Mouse (Mus musculus) embryonic facial prominence, embryonic 11.5 days (tissue): Measurements from ENCODE around the gene Cdan1. TPM values are rescaled to one million over a fixed set of nuclear protein-coding genes. Genes with fewer than 3 reads are reported as not detected.
"Not testable (repeated sequence)": the region's sequence is repeated elsewhere in the genome, so short reads cannot be mapped to it uniquely, and the experiment has no call there.

ENCODE experiments used
- ATAC-seq: fragments of 200-750 bp; cut with Nextera tagmentation; replicated peaks from 2 replicates; pipeline ENCODE4 v1.8.0; 2017; ENCODE audit warnings: low read depth; ENCODE audit not compliant: insufficient number of reproducible peaks, low FRiP score, low TSS enrichment
- DNase-seq: peaks from one replicate; pipeline ENCODE4 v3.0.0-alpha.2; 2015; ENCODE audit warnings: low spot score
- H3K27ac ChIP-seq: fragments of 300-500 bp; sonication (generic); replicated peaks from 2 replicates; pipeline ENCODE4 v1.5.1; 2014; ENCODE audit warnings: mild to moderate bottlenecking, low read depth, low read length, control low read depth
- H3K27me3 ChIP-seq: fragments of 300-500 bp; sonication (generic); 2 replicates; pipeline ENCODE4 v1.6.1; 2014; ENCODE audit warnings: mild to moderate bottlenecking, low read length, moderate library complexity, mixed read lengths; ENCODE audit not compliant: control insufficient read depth, insufficient read depth
- H3K36me3 ChIP-seq: fragments of 300-500 bp; sonication (generic); replicated peaks from 2 replicates; pipeline ENCODE4 v1.6.1; 2014; ENCODE audit warnings: low read depth, mild to moderate bottlenecking, low read length, moderate library complexity, mixed read lengths; ENCODE audit not compliant: control insufficient read depth, insufficient read depth
- H3K4me1 ChIP-seq: fragments of 300-500 bp; sonication (generic); 2 replicates; pipeline ENCODE4 v1.6.1; 2014; ENCODE audit warnings: low read length, mixed read lengths; ENCODE audit not compliant: control insufficient read depth, insufficient read depth
- H3K4me2 ChIP-seq: fragments of 300-500 bp; sonication (generic); 2 replicates; pipeline ENCODE4 v1.6.1; 2014; ENCODE audit warnings: low read depth, mild to moderate bottlenecking, control low read depth, low read length, moderate library complexity
- H3K4me3 ChIP-seq: fragments of 300-500 bp; sonication (generic); 2 replicates; pipeline ENCODE4 v1.5.1; 2014; ENCODE audit warnings: low read depth, low read length, control low read depth
- H3K9ac ChIP-seq: fragments of 300-500 bp; sonication (generic); replicated peaks from 2 replicates; pipeline ENCODE4 v1.6.1; 2014; ENCODE audit warnings: mild to moderate bottlenecking, control low read depth, low read length
- H3K9me3 ChIP-seq: fragments of 300-500 bp; sonication (generic); replicated peaks from 2 replicates; pipeline ENCODE4 v1.6.1; 2016; ENCODE audit warnings: mild to moderate bottlenecking, low read length, inconsistent platforms, mixed read lengths; ENCODE audit not compliant: control insufficient read depth
- WGBS: fragments of 180-500 bp; shearing (Covaris S2); extraction: QIAGEN DNeasy Blood & Tissue Kit; methylation state at CpG from one replicate; pipeline ENCODE4 v1.1.7; 2014; 5-methylcytosine and 5-hydroxymethylcytosine counted together
- polyA plus RNA-seq: library from polyadenylated mRNA; unstranded; fragments of >200 nt; fragmentation: Nextera tagmentation; extraction: Ambion mirVana; gene quantifications from 2 replicates; pipeline ENCODE4 v1.2.1, GENCODE M21; 2014

Gene Cdan1
- polyA plus RNA-seq, 1 experiment from 2014 or later: 6.8 TPM

DNA sequence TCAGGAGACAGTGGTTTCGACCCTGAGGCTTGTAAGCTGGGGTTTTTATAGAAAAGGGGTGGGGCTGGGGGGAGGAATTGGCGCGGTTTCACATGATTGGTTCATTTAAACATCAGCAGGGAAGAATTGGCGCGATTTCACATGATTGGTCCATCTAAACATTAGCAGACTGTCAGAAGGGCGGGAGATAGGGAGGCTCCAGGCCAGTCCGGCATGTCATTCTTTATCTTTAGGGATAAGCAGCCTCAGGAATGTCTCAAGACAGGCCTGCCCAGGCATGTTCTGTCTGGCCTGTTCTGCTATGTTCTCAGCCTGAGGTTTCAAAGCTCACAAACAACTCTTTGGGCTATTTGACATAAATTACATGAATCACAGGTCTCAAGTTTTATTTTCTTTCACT, 168.8 kb downstream of the Cdan1 start:
- H3K27ac ChIP-seq, H3K36me3 ChIP-seq, DNase-seq, H3K27me3 ChIP-seq, H3K4me3 ChIP-seq, H3K4me1 ChIP-seq, H3K4me2 ChIP-seq, H3K9me3 ChIP-seq, H3K9ac ChIP-seq, ATAC-seq: not testable (repeated sequence)
- WGBS: 88% methylated on average over 7 of the region's 7 CpGs

DNA sequence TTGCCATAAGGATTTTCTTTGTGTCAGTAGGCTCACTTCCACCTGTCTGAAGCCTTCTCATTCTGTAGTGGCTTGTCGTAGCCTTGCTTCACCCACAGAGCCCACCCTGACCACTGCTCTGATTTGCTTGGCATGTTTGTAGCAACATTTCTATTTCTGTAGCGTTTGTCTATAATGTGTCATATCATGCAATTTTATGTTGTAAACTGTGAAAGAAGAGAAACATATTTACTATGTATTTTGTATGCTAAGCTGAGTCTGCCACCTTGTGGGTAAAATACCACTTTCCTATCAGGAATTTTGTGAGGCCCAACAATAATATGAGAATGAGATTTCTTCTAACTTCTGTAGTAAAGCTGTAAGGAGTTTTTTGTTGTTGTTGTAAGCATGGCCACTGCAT, 179.7 kb downstream of the Cdan1 start:
- Histone ChIP-seq H3K4me1 (no peaks in the 10 kb centered on the region), H3K9me3 (no peaks in the 10 kb centered on the region), H3K4me3 (no peak overlapping the region), H3K36me3 (no peaks in the 10 kb centered on the region), H3K27me3 (no peaks in the 10 kb centered on the region), H3K4me2 (no peak overlapping the region), H3K27ac (no peak overlapping the region), H3K9ac (no peak overlapping the region)
- no peak for DNase-seq
- no peak for ATAC-seq
- 87% methylated on average over 2 of the region's 2 CpGs for WGBS

DNA sequence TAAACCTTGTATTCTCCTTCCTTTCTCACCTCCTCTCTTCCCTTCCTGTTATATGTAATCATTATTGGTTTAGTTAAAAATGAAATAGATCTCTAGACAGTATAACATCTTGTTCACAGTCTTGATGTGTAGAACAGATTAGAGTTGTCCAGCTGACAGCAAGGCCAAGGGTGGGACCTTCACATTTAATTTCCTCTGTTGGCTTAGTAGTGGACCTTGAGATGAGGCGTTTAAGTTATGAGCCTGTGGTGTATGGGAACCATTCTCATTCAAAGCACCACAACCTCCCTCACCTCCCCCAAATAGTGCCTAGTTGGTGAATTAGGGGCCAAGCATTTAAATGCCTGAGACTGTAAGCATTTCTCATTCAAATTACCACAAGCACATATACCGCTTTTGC, 182.5 kb downstream of the Cdan1 start:
- no peak overlapping the region for H3K27ac ChIP-seq

More for the DNA sequence above, 182.5 kb downstream of the Cdan1 start:
- H3K9me3 ChIP-seq: no peaks in the 10 kb centered on the region
- no peak overlapping the region for H3K4me2 ChIP-seq
- H3K4me3 ChIP-seq: no peak overlapping the region
- no peaks in the 10 kb centered on the region for H3K27me3 ChIP-seq
- WGBS: 94% methylated on average over 2 of the region's 2 CpGs
- DNase-seq (no peak), ATAC-seq (no peak)
- no peaks in the 10 kb centered on the region for H3K4me1 ChIP-seq
- no peak overlapping the region for H3K9ac ChIP-seq
- no peaks in the 10 kb centered on the region for H3K36me3 ChIP-seq

Other genes starting within 250 kb of the Cdan1 start
- 33.3 and 33.8 TPM in 2 replicates for gene Haus2, start 240.7 kb downstream of the Cdan1 start, polyA plus RNA-seq
- 26.0 and 27.0 TPM in 2 replicates for gene Lrrc57, start 240.6 kb downstream of the Cdan1 start, polyA plus RNA-seq
- 3.4 and 3.7 TPM in 2 replicates for gene Stard9, start 221.0 kb downstream of the Cdan1 start, polyA plus RNA-seq
- gene Ttbk2, start 476 bp upstream of the Cdan1 start, polyA plus RNA-seq: 5.5 and 6.4 TPM in 2 replicates
- gene Ubr1, start 120.6 kb upstream of the Cdan1 start, polyA plus RNA-seq: 17.9 and 24.0 TPM in 2 replicates
- 2.1 and 2.8 TPM in 2 replicates for gene Tmem62, start 126.9 kb upstream of the Cdan1 start, polyA plus RNA-seq
- 33.3 and 40.9 TPM in 2 replicates for gene Ccndbp1, start 158.3 kb upstream of the Cdan1 start, polyA plus RNA-seq
- gene Epb42, start 186.9 kb upstream of the Cdan1 start, polyA plus RNA-seq: 6.5 and 6.7 TPM in 2 replicates
- not detected in 2 replicates for gene Tgm5, start 235.7 kb upstream of the Cdan1 start, polyA plus RNA-seq